ENCODE assay signal across 9 mouse cellular contexts in the genomic region with DNA sequence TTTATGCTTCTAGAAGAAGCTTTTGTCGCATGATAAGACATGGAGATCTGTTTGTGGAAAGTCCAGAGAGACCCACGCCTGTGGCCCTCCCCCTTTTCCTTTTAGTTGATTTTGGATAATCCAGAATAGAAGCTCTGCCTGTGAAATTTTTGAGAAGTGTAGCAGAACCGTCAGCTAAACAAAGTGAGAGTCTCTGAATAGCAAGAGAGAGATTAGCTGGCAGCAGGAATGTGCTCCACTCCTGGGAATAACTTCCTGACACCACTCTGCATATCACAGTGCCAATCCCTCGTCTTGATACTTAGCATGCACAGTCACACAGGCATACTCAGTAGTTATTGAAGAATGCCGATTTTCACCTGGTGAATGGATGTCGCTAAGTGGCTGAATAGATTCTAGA.
DNase-seq lines count a peak whose midpoint lies in the region; ATAC-seq and TF ChIP-seq lines count a peak whose summit lies in the region.
"Had no signal": no experiment of that assay in that cellular context is flagged by ENCODE, and none has a peak within 500 bp of the region (broad histone marks: within the 10 kb centered on the region; RNA-seq: fewer than 3 reads in every experiment).

No protein-coding gene starts in this region.

- TF ChIP-seq CTCF in brain, embryonic 14.5 days (IDR thresholded peaks at IDR 0.05; ENCODE audit: borderline replicate concordance, extremely low read depth, insufficient read depth, insufficient read length) = no peak

- WGBS in hindbrain, embryonic 10.5 days = 63% methylated on average over 6 of the region's 6 CpGs
- 58% methylated on average over 6 of the region's 6 CpGs for WGBS in hindbrain, embryonic 11.5 days
- WGBS in heart, embryonic 15.5 days = 14% methylated on average over 6 of the region's 6 CpGs
- whole genome bisulfite sequencing in midbrain, embryonic 10.5 days = 45% methylated on average over 6 of the region's 6 CpGs

- no peak overlapping the region for H3K4me2 ChIP-seq in hindbrain, embryonic 11.5 days (replicated peaks; ENCODE audit: low read depth, low read length)
- peak overlapping the region; percentile 45 for H3K4me2 ChIP-seq in heart, embryonic 15.5 days
- H3K4me2 ChIP-seq: embryonic facial prominence, embryonic 13.5 days had no signal

- peak overlapping the region; percentile 69 for H3K27ac ChIP-seq in hindbrain, embryonic 10.5 days
- H3K27ac ChIP-seq in hindbrain, embryonic 11.5 days (ENCODE audit: low read depth, low read length) = no peak overlapping the region
- peak overlapping the region; percentile 87 for H3K27ac ChIP-seq in heart, embryonic 15.5 days
- peak overlapping the region; percentile 72 for H3K27ac ChIP-seq in midbrain, embryonic 10.5 days (replicated peaks)
- H3K27ac ChIP-seq: embryonic facial prominence, embryonic 13.5 days had no signal

- no peak for TF ChIP-seq POLR2A in brain, embryonic 14.5 days (IDR thresholded peaks at IDR 0.05; ENCODE audit: borderline replicate concordance, extremely low read depth, insufficient read depth, insufficient read length, poor library complexity, severe bottlenecking)

- H3K27me3 ChIP-seq in hindbrain, embryonic 10.5 days (ENCODE audit: insufficient read depth, poor library complexity, severe bottlenecking) = no peaks in the 10 kb centered on the region
- H3K27me3 ChIP-seq in hindbrain, embryonic 11.5 days (ENCODE audit: control insufficient read depth, insufficient read depth, low read length) = no peaks in the 10 kb centered on the region
- no peaks in the 10 kb centered on the region for H3K27me3 ChIP-seq in heart, embryonic 15.5 days
- H3K27me3 ChIP-seq in midbrain, embryonic 10.5 days (ENCODE audit: low read depth, poor library complexity, severe bottlenecking) = no peaks in the 10 kb centered on the region
- H3K27me3 ChIP-seq: embryonic facial prominence, embryonic 13.5 days had no signal

- peaks cover 11% of the 10 kb centered on the region for H3K4me1 ChIP-seq in hindbrain, embryonic 10.5 days (replicated peaks)
- no peaks in the 10 kb centered on the region for H3K4me1 ChIP-seq in hindbrain, embryonic 11.5 days (replicated peaks; ENCODE audit: control insufficient read depth, insufficient read depth, low read length)
- peaks cover 39% of the 10 kb centered on the region for H3K4me1 ChIP-seq in heart, embryonic 15.5 days (replicated peaks)
- H3K4me1 ChIP-seq in midbrain, embryonic 10.5 days = peaks cover 17% of the 10 kb centered on the region

- ATAC-seq in hindbrain, embryonic 11.5 days (ENCODE audit: low FRiP score) = no peak
- peak; percentile 36 for ATAC-seq in heart, embryonic 15.5 days (replicated peaks; ENCODE audit: insufficient number of reproducible peaks, insufficient read depth, low FRiP score, low read depth)

- no peak overlapping the region for H3K4me3 ChIP-seq in hindbrain, embryonic 10.5 days
- no peak overlapping the region for H3K4me3 ChIP-seq in hindbrain, embryonic 11.5 days (ENCODE audit: low read depth, low read length)
- H3K4me3 ChIP-seq in heart, embryonic 15.5 days = no peak overlapping the region
- H3K4me3 ChIP-seq in midbrain, embryonic 10.5 days = no peak overlapping the region
- H3K4me3 ChIP-seq: embryonic facial prominence, embryonic 13.5 days had no signal

- no peak for DNase-seq in hindbrain, embryonic 10.5 days (ENCODE audit: low spot score)
- DNase-seq in hindbrain, embryonic 11.5 days (ENCODE audit: low spot score) = no peak
- peak; percentile 67 for DNase-seq in brain, embryonic 14.5 days (ENCODE audit: low read depth)
- DNase-seq in midbrain, embryonic 10.5 days (ENCODE audit: low spot score) = no peak
- DNase-seq in embryo, embryonic 11 days = no peak
- no peak for DNase-seq in gastrocnemius, adult 8-10 months (ENCODE audit: low spot score in 2 of 2)
- no peak for DNase-seq in B cell, adult 2 months

- H3K36me3 ChIP-seq in hindbrain, embryonic 10.5 days = no peaks in the 10 kb centered on the region
- H3K36me3 ChIP-seq in hindbrain, embryonic 11.5 days (ENCODE audit: control insufficient read depth, insufficient read depth, low read length) = no peaks in the 10 kb centered on the region
- H3K36me3 ChIP-seq in heart, embryonic 15.5 days = no peaks in the 10 kb centered on the region
- H3K36me3 ChIP-seq in midbrain, embryonic 10.5 days = no peaks in the 10 kb centered on the region
- H3K36me3 ChIP-seq: embryonic facial prominence, embryonic 13.5 days had no signal

- no peak overlapping the region for H3K9ac ChIP-seq in hindbrain, embryonic 11.5 days (ENCODE audit: low read depth, low read length)
- no peak overlapping the region for H3K9ac ChIP-seq in heart, embryonic 15.5 days
- H3K9ac ChIP-seq: embryonic facial prominence, embryonic 13.5 days had no signal

- no peaks in the 10 kb centered on the region for H3K9me3 ChIP-seq in hindbrain, embryonic 10.5 days
- H3K9me3 ChIP-seq in hindbrain, embryonic 11.5 days (ENCODE audit: control insufficient read depth, low read length) = no peaks in the 10 kb centered on the region
- H3K9me3 ChIP-seq in heart, embryonic 15.5 days (replicated peaks) = no peaks in the 10 kb centered on the region
- H3K9me3 ChIP-seq in midbrain, embryonic 10.5 days (replicated peaks) = no peaks in the 10 kb centered on the region
- H3K9me3 ChIP-seq: embryonic facial prominence, embryonic 13.5 days had no signal
